Mouse (Mus musculus) ES-E14 (cell line): ENCODE results near the gene Neb. TPM values are rescaled to one million over a fixed set of nuclear protein-coding genes. Genes with fewer than 3 reads are reported as not detected.

Experiments used
- DNase-seq: peaks from one replicate; pipeline ENCODE4 v3.0.0-alpha.2; 2013; ENCODE audit warnings: low read depth, low spot score
- H3K27ac ChIP-seq: 2 replicates; pipeline ENCODE4 v1.5.1; 2012; ENCODE audit warnings: low read depth, mild to moderate bottlenecking, low read length, moderate library complexity, mixed read lengths; ENCODE audit not compliant: poor library complexity, insufficient read depth, severe bottlenecking
- H3K36me3 ChIP-seq: 2 replicates; pipeline ENCODE4 v1.6.1; 2012; ENCODE audit warnings: mild to moderate bottlenecking, low read length, moderate library complexity, mixed read lengths; ENCODE audit not compliant: control insufficient read depth, poor library complexity, insufficient read depth, severe bottlenecking
- H3K4me1 ChIP-seq, 2 experiments: fragments of 150-350 bp in 1 of 2; sonication (generic) in 1 of 2; 2 replicates each; pipeline ENCODE4 v1.6.1; 2012; ENCODE audit warnings: low read length in 2 of 2, mild to moderate bottlenecking in 1 of 2, mixed read lengths in 1 of 2; ENCODE audit not compliant: control insufficient read depth in 2 of 2, insufficient read depth in 2 of 2, poor library complexity in 1 of 2
- H3K4me3 ChIP-seq, 2 experiments: fragments of 150-350 bp in 1 of 2; sonication (generic) in 1 of 2; 2 replicates each; pipeline ENCODE4 v1.5.1; 2012; ENCODE audit warnings: low read length in 2 of 2, low read depth in 1 of 2, mild to moderate bottlenecking in 1 of 2, mixed read lengths in 1 of 2; ENCODE audit not compliant: insufficient read depth in 1 of 2, poor library complexity in 1 of 2, severe bottlenecking in 1 of 2
- H3K9ac ChIP-seq: 2 replicates; pipeline ENCODE4 v1.6.1; 2012; ENCODE audit warnings: low read depth, mild to moderate bottlenecking, low read length, mixed read lengths; ENCODE audit not compliant: poor library complexity, insufficient read depth, severe bottlenecking
- H3K9me3 ChIP-seq: fragments of 150-350 bp; sonication (generic); 2 replicates; pipeline ENCODE4 v1.6.1; 2012; ENCODE audit warnings: low read depth, mild to moderate bottlenecking, low read length; ENCODE audit not compliant: control insufficient read depth, insufficient read depth
- CHD2 ChIP-seq: IDR thresholded peaks from 2 replicates; pipeline ENCODE4 v1.6.1; 2014; ENCODE audit warnings: mild to moderate bottlenecking, low read depth, low read length, inconsistent platforms
- HCFC1 ChIP-seq: IDR thresholded peaks from 2 replicates; pipeline ENCODE4 v1.6.1; 2012; ENCODE audit warnings: low read length, inconsistent platforms, borderline replicate concordance; ENCODE audit not compliant: insufficient read depth
- MAFK ChIP-seq: IDR thresholded peaks from 2 replicates; pipeline ENCODE4 v1.6.1; 2014; ENCODE audit warnings: mild to moderate bottlenecking, low read depth, low read length, inconsistent platforms; ENCODE audit not compliant: insufficient read depth
- ZC3H11A ChIP-seq: IDR thresholded peaks from 2 replicates; pipeline ENCODE4 v1.6.1; 2012; ENCODE audit warnings: low read depth, mild to moderate bottlenecking, inconsistent platforms, low read length, borderline replicate concordance
- ZNF384 ChIP-seq: IDR thresholded peaks from 2 replicates; pipeline ENCODE4 v1.6.1; 2012; ENCODE audit warnings: low read depth, low read length, inconsistent platforms
- in situ Hi-C, 2 experiments: fragments of 600-800 bp; cut with MboI; formaldehyde crosslinking; loops; one replicate each; pipeline ENCODE4 v1.15.1; 2025; ENCODE audit warnings: low sequenced_read_pairs in 2 of 2, inconsistent platforms in 1 of 2; ENCODE audit not compliant: unreplicated experiment in 2 of 2
- total RNA-seq: library from RNA; depleted of rRNA; stranded (reverse); fragments of 300-350 nt; gene quantifications from 2 replicates; pipeline ENCODE4 v1.2.3, GENCODE M21; 2012

Neb gene
- total RNA-seq, 1 experiment, result 5.1 TPM

- DNase-seq, result no peak
- no peaks in the 10 kb centered on the region for H3K9me3 ChIP-seq
- H3K36me3 ChIP-seq, result no peaks in the 10 kb centered on the region
- no peak overlapping the region for H3K9ac ChIP-seq
- no peak overlapping the region for H3K27ac ChIP-seq
- H3K4me1 ChIP-seq, result no peaks in the 10 kb centered on the region
- in situ Hi-C loops, result no loop called here
- no peak overlapping the region for H3K4me3 ChIP-seq
- no peak for TF ChIP-seq MAFK
Observed at GRCm38 (mm10) chr2:52297969-52298368, 80.3 kb downstream of the Neb start.

GRCm38 (mm10) chr2:52296779-52297178, 81.5 kb downstream of the Neb start:
- Histone ChIP-seq H3K27ac (no peak overlapping the region), H3K9ac (no peak overlapping the region)
- in situ Hi-C loops, result no loop called here

GRCm38 (mm10) chr2:52287436-52287835, 90.8 kb downstream of the Neb start:
- in situ Hi-C loops, result no loop called here
- Histone ChIP-seq H3K9me3 (no peaks in the 10 kb centered on the region), H3K4me1 (no peaks in the 10 kb centered on the region), H3K36me3 (no peaks in the 10 kb centered on the region), H3K4me3 (no peak overlapping the region), H3K27ac (no peak overlapping the region), H3K9ac (no peak overlapping the region)
- no peak for DNase-seq
- TF ChIP-seq ZC3H11A, result no peak
- no peak for TF ChIP-seq MAFK
- TF ChIP-seq CHD2, result no peak
- TF ChIP-seq ZNF384, result no peak

More at GRCm38 (mm10) chr2:52296779-52297178, 81.5 kb downstream of the Neb start:
- Histone ChIP-seq H3K4me3 (no peak overlapping the region), H3K36me3 (no peaks in the 10 kb centered on the region), H3K9me3 (no peaks in the 10 kb centered on the region), H3K4me1 (no peaks in the 10 kb centered on the region)
- TF ChIP-seq HCFC1, result no peak
- no peak for TF ChIP-seq ZC3H11A
- no peak for TF ChIP-seq MAFK
- TF ChIP-seq CHD2, result no peak
- TF ChIP-seq ZNF384, result no peak
- DNase-seq, result no peak

DNA sequence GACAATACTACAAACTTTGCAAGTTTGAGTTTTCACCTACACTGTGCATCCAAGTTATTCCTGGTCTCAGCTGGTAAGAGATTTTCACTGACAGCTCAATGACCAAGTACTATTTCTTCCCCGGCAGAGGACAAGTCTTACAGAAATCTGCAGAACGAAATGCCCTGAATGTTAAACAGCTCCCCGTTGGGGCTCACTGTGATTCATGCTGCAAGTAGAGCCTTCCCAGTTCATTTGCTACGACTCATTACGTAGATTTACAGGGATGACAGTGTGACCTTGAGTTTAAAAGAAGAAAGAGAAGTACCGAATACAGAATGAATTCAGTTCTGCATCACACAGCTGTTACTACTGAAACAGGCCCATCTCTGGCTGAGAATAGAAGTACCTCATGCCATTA, 91.9 kb downstream of the Neb start:
- Histone ChIP-seq H3K9ac (no peak overlapping the region), H3K27ac (no peak overlapping the region), H3K9me3 (no peaks in the 10 kb centered on the region), H3K4me3 (no peak overlapping the region), H3K36me3 (no peaks in the 10 kb centered on the region), H3K4me1 (no peaks in the 10 kb centered on the region)
- no peak for DNase-seq
- TF ChIP-seq CHD2 (no peak), ZC3H11A (no peak), HCFC1 (no peak), MAFK (no peak), ZNF384 (no peak)
- in situ Hi-C loops, result no loop called here

- Histone ChIP-seq H3K9ac (no peak overlapping the region), H3K4me3 (no peak overlapping the region), H3K9me3 (no peaks in the 10 kb centered on the region), H3K27ac (no peak overlapping the region), H3K4me1 (no peaks in the 10 kb centered on the region), H3K36me3 (no peaks in the 10 kb centered on the region)
- no peak for TF ChIP-seq CHD2
- TF ChIP-seq ZC3H11A, result no peak
- TF ChIP-seq MAFK, result no peak
- TF ChIP-seq HCFC1, result no peak
- TF ChIP-seq ZNF384, result no peak
- DNase-seq, result no peak
- in situ Hi-C loops, result loop anchor here in 1 of 2 experiments (25.0 kb wide), 1 partner anchor 315 kb away; no protein-coding TSS in a partner anchor
Observed at GRCm38 (mm10) chr2:52272146-52272545, 106.1 kb downstream of the Neb start.
